Mouse (Mus musculus) liver, embryonic 14.5 days (tissue): ENCODE measurements at regions not wholly inside any gene's neighbourhood (a gene's known extent, or its start where the extent isn't known, plus 50 kb on each side); places are given as distances from the start of the nearest gene placed in this dataset.

Experiments
- ATAC-seq: fragments of 200-750 bp; cut with Nextera tagmentation; 2 replicates; pipeline ENCODE4 v1.8.0; 2017; ENCODE audit warnings: moderate number of reproducible peaks, mild to moderate bottlenecking, moderate library complexity; ENCODE audit not compliant: insufficient read depth
- DNase-seq, 3 experiments: peaks; one replicate each; pipeline ENCODE4 v3.0.0-alpha.2; 2012 to 2013; ENCODE audit warnings: low read depth in 3 of 3, low spot score in 3 of 3
- H3K27ac ChIP-seq: fragments of 300-500 bp; sonication (generic); 2 replicates; pipeline ENCODE4 v1.5.1; 2014; ENCODE audit warnings: moderate library complexity, mild to moderate bottlenecking, control low read depth, inconsistent platforms
- H3K27me3 ChIP-seq: fragments of 300-500 bp; sonication (generic); 2 replicates; pipeline ENCODE4 v1.6.1; 2014; ENCODE audit warnings: mild to moderate bottlenecking, low read length, moderate library complexity; ENCODE audit not compliant: control insufficient read depth, insufficient read depth
- H3K36me3 ChIP-seq: fragments of 300-500 bp; sonication (generic); replicated peaks from 2 replicates; pipeline ENCODE4 v1.6.1; 2014; ENCODE audit warnings: low read depth; ENCODE audit not compliant: control insufficient read depth, insufficient read depth
- H3K4me1 ChIP-seq, 2 experiments: fragments of 200-500 bp in 1 of 2; fragments of 300-500 bp in 1 of 2; sonication (generic) in 1 of 2; replicated peaks; 2 replicates each; pipeline ENCODE4 v1.6.1; 2012 to 2014; ENCODE audit warnings: antibody characterized with exemption in 1 of 2, inconsistent platforms in 1 of 2, low read length in 1 of 2; ENCODE audit not compliant: control insufficient read depth in 2 of 2, insufficient read depth in 2 of 2
- H3K4me2 ChIP-seq: fragments of 300-500 bp; sonication (generic); 2 replicates; pipeline ENCODE4 v1.6.1; 2014; ENCODE audit warnings: low read depth, mild to moderate bottlenecking, control low read depth, moderate library complexity
- H3K4me3 ChIP-seq, 2 experiments: fragments of 200-500 bp in 1 of 2; fragments of 300-500 bp in 1 of 2; sonication (generic) in 1 of 2; 2 replicates each; pipeline ENCODE4 v1.5.1; 2012 to 2014; ENCODE audit warnings: low read depth in 2 of 2, low read length in 2 of 2, mild to moderate bottlenecking in 2 of 2, control low read depth in 1 of 2, inconsistent platforms in 1 of 2, moderate library complexity in 1 of 2; ENCODE audit not compliant: insufficient read depth in 1 of 2
- H3K9ac ChIP-seq: fragments of 300-500 bp; sonication (generic); replicated peaks from 2 replicates; pipeline ENCODE4 v1.6.1; 2014; ENCODE audit warnings: mild to moderate bottlenecking, control low read depth, moderate library complexity
- H3K9me3 ChIP-seq: fragments of 300-500 bp; sonication (generic); 2 replicates; pipeline ENCODE4 v1.6.1; 2016; ENCODE audit warnings: low read length, mixed read lengths; ENCODE audit not compliant: control insufficient read depth
- CTCF ChIP-seq: IDR thresholded peaks from 2 replicates; pipeline ENCODE4 v1.5.1; 2016; ENCODE audit warnings: antibody characterized with exemption, low read depth, control low read depth
- EP300 ChIP-seq: IDR thresholded peaks from 2 replicates; pipeline ENCODE4 v1.6.1; 2016; ENCODE audit warnings: antibody characterized with exemption, low read depth
- WGBS: fragments of 180-500 bp; shearing (Covaris S2); extraction: QIAGEN DNeasy Blood & Tissue Kit; methylation state at CpG from one replicate; pipeline ENCODE4 v1.1.7; 2014; ENCODE audit not compliant: insufficient replicate concordance; 5-methylcytosine and 5-hydroxymethylcytosine counted together

- no peaks in the 10 kb centered on the region for H3K27me3 ChIP-seq
- no peak overlapping the region for H3K9ac ChIP-seq
- no peaks in the 10 kb centered on the region for H3K9me3 ChIP-seq
- no peak for DNase-seq
- 63% methylated on average over 3 of the region's 3 CpGs for WGBS
- peaks cover 0 to 2% of the 10 kb centered on the region in 2 experiments; a peak in 1 of 4 replicates for H3K4me1 ChIP-seq
- no peak overlapping the region for H3K4me3 ChIP-seq
- H3K36me3 ChIP-seq, result no peaks in the 10 kb centered on the region
- no peak overlapping the region for H3K4me2 ChIP-seq
- no peak for TF ChIP-seq EP300
- no peak for TF ChIP-seq CTCF
- no peak for ATAC-seq
- H3K27ac ChIP-seq, result no peak overlapping the region
Measured at GRCm38 (mm10) chr11:63833480-63833879, 88.6 kb downstream of the Hs3st3b1 start.

GRCm38 (mm10) chr11:63834140-63834539, 88.0 kb downstream of the Hs3st3b1 start:
- TF ChIP-seq EP300, result no peak
- no peak for TF ChIP-seq CTCF

GRCm38 (mm10) chr11:63834631-63835030, 87.5 kb downstream of the Hs3st3b1 start:
- peaks cover 0 to 2% of the 10 kb centered on the region in 2 experiments; a peak in 1 of 4 replicates for H3K4me1 ChIP-seq
- no peak overlapping the region for H3K4me3 ChIP-seq
- no peak overlapping the region for H3K9ac ChIP-seq
- ATAC-seq, result no peak
- H3K36me3 ChIP-seq, result no peaks in the 10 kb centered on the region
- no peaks in the 10 kb centered on the region for H3K27me3 ChIP-seq
- H3K9me3 ChIP-seq, result no peaks in the 10 kb centered on the region
- no peak overlapping the region for H3K4me2 ChIP-seq
- 60% methylated on average over 7 of the region's 7 CpGs for WGBS
- DNase-seq, result no peak
- no peak for TF ChIP-seq EP300
- TF ChIP-seq CTCF, result no peak
- H3K27ac ChIP-seq, result no peak overlapping the region

More at GRCm38 (mm10) chr11:63834140-63834539, 88.0 kb downstream of the Hs3st3b1 start:
- H3K4me2 ChIP-seq, result no peak overlapping the region
- H3K27me3 ChIP-seq, result no peaks in the 10 kb centered on the region
- no peak for ATAC-seq
- no peak for DNase-seq
- WGBS, result 42% methylated on average over 4 of the region's 4 CpGs
- H3K4me3 ChIP-seq, result no peak overlapping the region
- H3K27ac ChIP-seq, result no peak overlapping the region
- H3K36me3 ChIP-seq, result no peaks in the 10 kb centered on the region
- no peak overlapping the region for H3K9ac ChIP-seq
- H3K9me3 ChIP-seq, result no peaks in the 10 kb centered on the region
- peaks cover 0 to 2% of the 10 kb centered on the region in 2 experiments; a peak in 1 of 4 replicates for H3K4me1 ChIP-seq
